ENCODE assay signal across 26 mouse cellular contexts in genomic region chr3:83424267-83424666, GRCm38 (mm10).
DNase-seq lines count a peak whose midpoint lies in the region; ATAC-seq lines count a peak whose summit lies in the region.
"Had no signal": no experiment of that assay in that cellular context is flagged by ENCODE, and none has a peak within 500 bp of the region (broad histone marks: within the 10 kb centered on the region; RNA-seq: fewer than 3 reads in every experiment).

No protein-coding gene starts in this region.

- no peak overlapping the region for H3K9ac ChIP-seq in heart, embryonic 12.5 days
- H3K9ac ChIP-seq in embryonic facial prominence, embryonic 15.5 days: no peak overlapping the region
- H3K9ac ChIP-seq: forebrain, postnatal 0 days; heart, embryonic 15.5 days; hindbrain, embryonic 14.5 days; liver, embryonic 15.5 days; lung, embryonic 14.5 days had no signal

- H3K4me3 ChIP-seq in heart, embryonic 12.5 days: no peak overlapping the region
- no peak overlapping the region for H3K4me3 ChIP-seq in embryonic facial prominence, embryonic 15.5 days (replicated peaks)
- H3K4me3 ChIP-seq: erythroblast, embryonic 14.5 days; heart, embryonic 15.5 days; liver, embryonic 15.5 days; midbrain, embryonic 10.5 days had no signal

- H3K27ac ChIP-seq in heart, embryonic 12.5 days (ENCODE audit: poor library complexity, severe bottlenecking): no peak overlapping the region
- H3K27ac ChIP-seq in embryonic facial prominence, embryonic 15.5 days (replicated peaks): 0 out of 2 replicates have a peak overlapping the region, but pooled peaks have one; percentile 35
- H3K27ac ChIP-seq: heart, embryonic 15.5 days; hindbrain, embryonic 14.5 days; liver, embryonic 15.5 days; midbrain, embryonic 10.5 days had no signal

- WGBS in heart, embryonic 12.5 days: 43% methylated on average over 7 of the region's 7 CpGs
- WGBS in embryonic facial prominence, embryonic 15.5 days: 52% methylated on average over 7 of the region's 7 CpGs

- no peak for ATAC-seq in heart, embryonic 12.5 days (ENCODE audit: insufficient number of reproducible peaks, low FRiP score)
- ATAC-seq in embryonic facial prominence, embryonic 15.5 days (ENCODE audit: insufficient number of reproducible peaks, low FRiP score, low TSS enrichment, low read depth): no peak
- ATAC-seq: forebrain, postnatal 0 days; intestine, postnatal 0 days; midbrain, embryonic 16.5 days had no signal

- H3K27me3 ChIP-seq in heart, embryonic 12.5 days (replicated peaks): no peaks in the 10 kb centered on the region
- no peaks in the 10 kb centered on the region for H3K27me3 ChIP-seq in embryonic facial prominence, embryonic 15.5 days
- H3K27me3 ChIP-seq: heart, embryonic 15.5 days; liver, embryonic 15.5 days had no signal

- no peaks in the 10 kb centered on the region for H3K4me1 ChIP-seq in heart, embryonic 12.5 days (replicated peaks)
- H3K4me1 ChIP-seq in embryonic facial prominence, embryonic 15.5 days: no peaks in the 10 kb centered on the region
- H3K4me1 ChIP-seq: heart, embryonic 15.5 days; liver, embryonic 15.5 days; midbrain, embryonic 10.5 days had no signal

- DNase-seq in adrenal gland, adult 8-10 months: peak; percentile 5
- DNase-seq in adrenal gland, postnatal 14 days: no peak
- peak; percentile 22 to 32 for DNase-seq in heart, adult 18-20 months
- DNase-seq in Muller cell, postnatal 12 days (ENCODE audit: inconsistent ontology term): peak; percentile 12
- DNase-seq in retina, embryonic 14.5 days (ENCODE audit: low spot score): no peak
- DNase-seq: cerebellum, adult 11-12 months; cerebellum, adult 9-11 months; forebrain, postnatal 0 days; kidney, adult 9 months; kidney, postnatal 14 days; layer of hippocampus, adult 9-11 months; liver; lung, embryonic 14.5 days; lung, postnatal 14 days; thymus, adult 2 months; thymus, postnatal 36 days had no signal

- no peaks in the 10 kb centered on the region for H3K9me3 ChIP-seq in heart, embryonic 12.5 days (replicated peaks)
- H3K9me3 ChIP-seq in embryonic facial prominence, embryonic 15.5 days (replicated peaks): no peaks in the 10 kb centered on the region
- H3K9me3 ChIP-seq: G1E; heart, embryonic 15.5 days; liver, embryonic 15.5 days; midbrain, embryonic 10.5 days had no signal

- H3K36me3 ChIP-seq in heart, embryonic 12.5 days: no peaks in the 10 kb centered on the region
- H3K36me3 ChIP-seq in embryonic facial prominence, embryonic 15.5 days: no peaks in the 10 kb centered on the region
- H3K36me3 ChIP-seq: G1E; heart, embryonic 15.5 days; liver, embryonic 15.5 days; midbrain, embryonic 10.5 days had no signal

- no peak overlapping the region for H3K4me2 ChIP-seq in heart, embryonic 12.5 days
- H3K4me2 ChIP-seq in embryonic facial prominence, embryonic 15.5 days (replicated peaks): no peak overlapping the region
- H3K4me2 ChIP-seq: heart, embryonic 15.5 days; hindbrain, embryonic 14.5 days; liver, embryonic 15.5 days; lung, embryonic 14.5 days had no signal

Comparison
In these comparisons a context has a peak if more than half of its experiments do, and no peak if none do; other contexts are left out.
1. DNase-seq: peak in adrenal gland, adult 8-10 months (single experiment), heart, adult 18-20 months (2 of 2) and Muller cell, postnatal 12 days (single experiment); none in adrenal gland, postnatal 14 days (single experiment) and retina, embryonic 14.5 days (single experiment).